Mouse (Mus musculus) heart, embryonic 14.5 days (tissue): Measurements from ENCODE around the gene Plce1. TPM values are rescaled to one million over a fixed set of nuclear protein-coding genes. Genes with fewer than 3 reads are reported as not detected.

Experiments
- ATAC-seq: fragments of 200-750 bp; cut with Nextera tagmentation; 2 replicates; pipeline ENCODE4 v1.8.0; 2017; ENCODE audit warnings: low read depth, moderate TSS enrichment; ENCODE audit not compliant: insufficient number of reproducible peaks, insufficient read depth, low FRiP score
- H3K27ac ChIP-seq, 2 experiments: fragments of 200-500 bp in 1 of 2; fragments of 300-500 bp in 1 of 2; sonication (generic) in 1 of 2; replicated peaks in 1 of 2; 2 replicates each; pipeline ENCODE4 v1.5.1; 2012 to 2014; ENCODE audit warnings: low read depth in 2 of 2, low read length in 2 of 2, control low read depth in 1 of 2, mild to moderate bottlenecking in 1 of 2, mixed read lengths in 1 of 2; ENCODE audit not compliant: control insufficient read depth in 1 of 2, insufficient read depth in 1 of 2
- H3K27me3 ChIP-seq: fragments of 300-500 bp; sonication (generic); 2 replicates; pipeline ENCODE4 v1.6.1; 2014; ENCODE audit warnings: mild to moderate bottlenecking, low read length, control low read depth; ENCODE audit not compliant: control insufficient read depth, insufficient read depth
- H3K36me3 ChIP-seq: fragments of 300-500 bp; sonication (generic); 2 replicates; pipeline ENCODE4 v1.6.1; 2014; ENCODE audit warnings: mild to moderate bottlenecking, control low read depth, low read length, mixed read lengths; ENCODE audit not compliant: control insufficient read depth, insufficient read depth
- H3K4me1 ChIP-seq, 2 experiments: fragments of 200-500 bp in 1 of 2; fragments of 300-500 bp in 1 of 2; sonication (generic) in 1 of 2; 2 replicates each; pipeline ENCODE4 v1.6.1; 2012 to 2014; ENCODE audit warnings: low read length in 2 of 2, control low read depth in 1 of 2, mixed read lengths in 1 of 2; ENCODE audit not compliant: control insufficient read depth in 2 of 2, insufficient read depth in 2 of 2
- H3K4me2 ChIP-seq: fragments of 300-500 bp; sonication (generic); 2 replicates; pipeline ENCODE4 v1.6.1; 2014; ENCODE audit warnings: mild to moderate bottlenecking, low read length
- H3K4me3 ChIP-seq, 2 experiments: fragments of 200-500 bp in 1 of 2; fragments of 300-500 bp in 1 of 2; sonication (generic) in 1 of 2; 2 replicates each; pipeline ENCODE4 v1.5.1; 2012 to 2014; ENCODE audit warnings: low read length in 2 of 2, mild to moderate bottlenecking in 2 of 2, control low read depth in 1 of 2, low read depth in 1 of 2, moderate library complexity in 1 of 2; ENCODE audit not compliant: control insufficient read depth in 1 of 2, insufficient read depth in 1 of 2
- H3K9ac ChIP-seq: fragments of 300-500 bp; sonication (generic); 2 replicates; pipeline ENCODE4 v1.6.1; 2014; ENCODE audit warnings: mild to moderate bottlenecking, low read length
- H3K9me3 ChIP-seq: fragments of 300-500 bp; sonication (generic); 2 replicates; pipeline ENCODE4 v1.6.1; 2016; ENCODE audit warnings: low read length, control low read depth; ENCODE audit not compliant: control insufficient read depth
- WGBS: fragments of 180-500 bp; shearing (Covaris S2); extraction: QIAGEN DNeasy Blood & Tissue Kit; methylation state at CpG from one replicate; pipeline ENCODE4 v1.1.7; 2014; 5-methylcytosine and 5-hydroxymethylcytosine counted together
- polyA plus RNA-seq: library from polyadenylated mRNA; unstranded; fragments of >200 nt; fragmentation: Nextera tagmentation; extraction: Ambion mirVana; gene quantifications from 2 replicates; pipeline ENCODE4 v1.2.1, GENCODE M21; 2014

Gene Plce1
- polyA plus RNA-seq, 1 experiment from 2014 or later, result 7.8 TPM

- no peaks in the 10 kb centered on the region for H3K9me3 ChIP-seq
- no peak overlapping the region for H3K27ac ChIP-seq
- H3K4me1 ChIP-seq, result peaks cover 18 to 49% of the 10 kb centered on the region in 2 experiments
- ATAC-seq, result no peak
- 78% methylated on average over 8 of the region's 8 CpGs for WGBS
- no peak overlapping the region for H3K9ac ChIP-seq
- H3K27me3 ChIP-seq, result no peaks in the 10 kb centered on the region
- H3K4me3 ChIP-seq, result no peak overlapping the region
- H3K36me3 ChIP-seq, result no peaks in the 10 kb centered on the region
- H3K4me2 ChIP-seq, result no peak overlapping the region
Measured at GRCm38 (mm10) chr19:38589941-38590340, 109.0 kb downstream of the Plce1 start.

- H3K9me3 ChIP-seq, result no peaks in the 10 kb centered on the region
- no peak overlapping the region; a peak in 1 of 4 replicates for H3K27ac ChIP-seq
- no peak overlapping the region for H3K4me2 ChIP-seq
- 65% methylated on average over 7 of the region's 7 CpGs for WGBS
- no peak overlapping the region for H3K4me3 ChIP-seq
- no peak overlapping the region for H3K9ac ChIP-seq
- no peaks in the 10 kb centered on the region for H3K36me3 ChIP-seq
- ATAC-seq, result no peak
- H3K27me3 ChIP-seq, result no peaks in the 10 kb centered on the region
- peaks cover 12 to 33% of the 10 kb centered on the region in 2 experiments for H3K4me1 ChIP-seq
Measured at GRCm38 (mm10) chr19:38592566-38593224, 111.8 kb downstream of the Plce1 start.

- 90% methylated on average over 12 of the region's 12 CpGs for WGBS
- no peak for ATAC-seq
- H3K4me3 ChIP-seq, result no peak overlapping the region
Measured at GRCm38 (mm10) chr19:38593225-38593897, 112.5 kb downstream of the Plce1 start.

GRCm38 (mm10) chr19:38596096-38596495, 115.2 kb downstream of the Plce1 start:
- H3K27me3 ChIP-seq, result no peaks in the 10 kb centered on the region
- 91% methylated on average over 4 of the region's 4 CpGs for WGBS
- no peak for ATAC-seq
- H3K27ac ChIP-seq, result no peak overlapping the region
- no peak overlapping the region for H3K9ac ChIP-seq
- no peak overlapping the region for H3K4me2 ChIP-seq
- no peak overlapping the region for H3K4me3 ChIP-seq
- H3K36me3 ChIP-seq, result no peaks in the 10 kb centered on the region
- H3K9me3 ChIP-seq, result no peaks in the 10 kb centered on the region
- H3K4me1 ChIP-seq, result peaks cover 5 to 15% of the 10 kb centered on the region in 2 experiments

More at GRCm38 (mm10) chr19:38593225-38593897, 112.5 kb downstream of the Plce1 start:
- Histone ChIP-seq H3K36me3 (no peaks in the 10 kb centered on the region), H3K4me1 (peaks cover 9 to 28% of the 10 kb centered on the region in 2 experiments), H3K9ac (no peak overlapping the region), H3K9me3 (no peaks in the 10 kb centered on the region), H3K27ac (no peak overlapping the region; a peak in 1 of 4 replicates), H3K27me3 (no peaks in the 10 kb centered on the region), H3K4me2 (no peak overlapping the region)

GRCm38 (mm10) chr19:38597392-38597791, 116.5 kb downstream of the Plce1 start:
- Histone ChIP-seq H3K4me3 (no peak overlapping the region), H3K27me3 (no peaks in the 10 kb centered on the region), H3K9me3 (no peaks in the 10 kb centered on the region), H3K27ac (no peak overlapping the region), H3K9ac (no peak overlapping the region), H3K36me3 (no peaks in the 10 kb centered on the region), H3K4me2 (no peak overlapping the region), H3K4me1 (peaks cover 0 to 6% of the 10 kb centered on the region in 2 experiments; a peak in 1 of 4 replicates)
- ATAC-seq, result no peak
- 85% methylated on average over 2 of the region's 2 CpGs for WGBS

- WGBS, result 74% methylated on average over 3 of the region's 3 CpGs
- H3K36me3 ChIP-seq, result no peaks in the 10 kb centered on the region
- no peak overlapping the region for H3K4me2 ChIP-seq
Measured at GRCm38 (mm10) chr19:38599001-38599400, 118.1 kb downstream of the Plce1 start.

GRCm38 (mm10) chr19:38601127-38601526, 120.2 kb downstream of the Plce1 start:
- no peak overlapping the region for H3K9ac ChIP-seq
- no peaks in the 10 kb centered on the region for H3K4me1 ChIP-seq
- no peak overlapping the region for H3K4me2 ChIP-seq
- H3K36me3 ChIP-seq, result no peaks in the 10 kb centered on the region
- no peak overlapping the region for H3K27ac ChIP-seq
- no peak overlapping the region for H3K4me3 ChIP-seq
- no peaks in the 10 kb centered on the region for H3K27me3 ChIP-seq
- no peak for ATAC-seq
- no peaks in the 10 kb centered on the region for H3K9me3 ChIP-seq
- 55% methylated on average over 5 of the region's 5 CpGs for WGBS

More at GRCm38 (mm10) chr19:38599001-38599400, 118.1 kb downstream of the Plce1 start:
- no peak overlapping the region for H3K27ac ChIP-seq
- no peaks in the 10 kb centered on the region for H3K9me3 ChIP-seq
- H3K4me3 ChIP-seq, result no peak overlapping the region
- H3K9ac ChIP-seq, result no peak overlapping the region
- H3K27me3 ChIP-seq, result no peaks in the 10 kb centered on the region
- no peak for ATAC-seq
- no peaks in the 10 kb centered on the region for H3K4me1 ChIP-seq
